Mouse (Mus musculus): ENCODE results near the gene Prpf4. TPM values are rescaled to one million over a fixed set of nuclear protein-coding genes. Genes with fewer than 3 reads are reported as not detected.

Prpf4 gene
- polyA plus RNA-seq, 1 experiment from 2014 or later = 23.5 TPM

GRCm38 (mm10) chr4:62427978-62428758, 19.6 kb downstream of the Prpf4 start:
- H3K27me3 ChIP-seq = no peaks in the 10 kb centered on the region
- no peaks in the 10 kb centered on the region for H3K4me1 ChIP-seq
- H3K36me3 ChIP-seq = peaks cover 28% of the 10 kb centered on the region
- H3K9ac ChIP-seq = no peak overlapping the region
- no peak overlapping the region for H3K4me3 ChIP-seq (replicated peaks)
- H3K9me3 ChIP-seq (replicated peaks) = no peaks in the 10 kb centered on the region
- no peak; the same call in 1 of the 2 replicates for ATAC-seq (replicated peaks; ENCODE audit: low FRiP score)
- H3K27ac ChIP-seq = no peak overlapping the region
- 81% methylated on average over 17 of the region's 17 CpGs for WGBS
- no peak overlapping the region for H3K4me2 ChIP-seq

GRCm38 (mm10) chr4:62429616-62430015, 21.0 kb downstream of the Prpf4 start:
- Histone ChIP-seq H3K4me1 (no peaks in the 10 kb centered on the region), H3K27ac (no peak overlapping the region), H3K9me3 (replicated peaks) (no peaks in the 10 kb centered on the region), H3K9ac (no peak overlapping the region), H3K27me3 (no peaks in the 10 kb centered on the region), H3K4me3 (replicated peaks) (no peak overlapping the region), H3K36me3 (peaks cover 15% of the 10 kb centered on the region), H3K4me2 (no peak overlapping the region)
- no peak for ATAC-seq (replicated peaks; ENCODE audit: low FRiP score)
- WGBS = 84% methylated on average over 9 of the region's 9 CpGs

GRCm38 (mm10) chr4:62430678-62431077, 22.1 kb downstream of the Prpf4 start:
- Histone ChIP-seq H3K27me3 (no peaks in the 10 kb centered on the region), H3K27ac (no peak overlapping the region)
- ATAC-seq (replicated peaks; ENCODE audit: low FRiP score) = no peak

GRCm38 (mm10) chr4:62431522-62431921, 22.9 kb downstream of the Prpf4 start:
- Histone ChIP-seq H3K4me3 (replicated peaks) (no peak overlapping the region), H3K36me3 (no peaks in the 10 kb centered on the region), H3K27me3 (no peaks in the 10 kb centered on the region), H3K9ac (no peak overlapping the region), H3K4me2 (no peak overlapping the region), H3K27ac (no peak overlapping the region), H3K4me1 (no peaks in the 10 kb centered on the region), H3K9me3 (replicated peaks) (no peaks in the 10 kb centered on the region)
- no peak for ATAC-seq (replicated peaks; ENCODE audit: low FRiP score)
- 81% methylated on average over 4 of the region's 4 CpGs for WGBS

More at GRCm38 (mm10) chr4:62430678-62431077, 22.1 kb downstream of the Prpf4 start:
- Histone ChIP-seq H3K4me3 (replicated peaks) (no peak overlapping the region), H3K9me3 (replicated peaks) (no peaks in the 10 kb centered on the region), H3K36me3 (peaks cover 4% of the 10 kb centered on the region; the same call in 1 of the 2 replicates), H3K4me2 (no peak overlapping the region), H3K4me1 (no peaks in the 10 kb centered on the region), H3K9ac (no peak overlapping the region)

- H3K4me2 ChIP-seq = no peak overlapping the region
- no peak overlapping the region for H3K27ac ChIP-seq
- ATAC-seq (replicated peaks; ENCODE audit: low FRiP score) = 0 out of 2 replicates have a peak, but pooled peaks have one; percentile 42
- H3K9me3 ChIP-seq (replicated peaks) = no peaks in the 10 kb centered on the region
- H3K4me3 ChIP-seq (replicated peaks) = no peak overlapping the region
- no peak overlapping the region for H3K9ac ChIP-seq
- no peaks in the 10 kb centered on the region for H3K27me3 ChIP-seq
- 64% methylated on average over 7 of the region's 7 CpGs for WGBS
- H3K4me1 ChIP-seq = 0 out of 2 replicates have a peak, but pooled peaks cover 6% of the 10 kb centered on the region
- H3K36me3 ChIP-seq = no peaks in the 10 kb centered on the region
Measured at GRCm38 (mm10) chr4:62433939-62434870, 25.6 kb downstream of the Prpf4 start.

- 80% methylated on average over 6 of the region's 6 CpGs for WGBS
- 0 out of 2 replicates have a peak, but pooled peaks cover 6% of the 10 kb centered on the region for H3K4me1 ChIP-seq
- ATAC-seq (replicated peaks; ENCODE audit: low FRiP score) = no peak
- H3K9ac ChIP-seq = no peak within 1 kb of the TSS
- H3K27me3 ChIP-seq = no peaks in the 10 kb centered on the region
- H3K4me2 ChIP-seq = no peak within 1 kb of the TSS
- no peak within 1 kb of the TSS for H3K27ac ChIP-seq
- no peaks in the 10 kb centered on the region for H3K9me3 ChIP-seq (replicated peaks)
- no peaks in the 10 kb centered on the region for H3K36me3 ChIP-seq
- H3K4me3 ChIP-seq (replicated peaks) = no peak within 1 kb of the TSS
Measured at GRCm38 (mm10) chr4:62435081-62435480, 26.5 kb downstream of the Prpf4 start, which contains the start of gene Rnf183. Rnf183 (minus strand) TSS chr4:62435252.

GRCm38 (mm10) chr4:62437256-62437778, 28.7 kb downstream of the Prpf4 start:
- H3K4me3 ChIP-seq (replicated peaks) = no peak overlapping the region
- H3K9me3 ChIP-seq (replicated peaks) = no peaks in the 10 kb centered on the region
- no peak overlapping the region for H3K9ac ChIP-seq
- no peak for ATAC-seq (replicated peaks; ENCODE audit: low FRiP score)
- H3K4me1 ChIP-seq = 0 out of 2 replicates have a peak, but pooled peaks cover 6% of the 10 kb centered on the region
- WGBS = 87% methylated on average over 3 of the region's 3 CpGs
- no peaks in the 10 kb centered on the region for H3K27me3 ChIP-seq
- no peaks in the 10 kb centered on the region for H3K36me3 ChIP-seq
- H3K27ac ChIP-seq = no peak overlapping the region
- no peak overlapping the region for H3K4me2 ChIP-seq

GRCm38 (mm10) chr4:62437871-62438270, 29.3 kb downstream of the Prpf4 start:
- ATAC-seq (replicated peaks; ENCODE audit: low FRiP score) = peak; percentile 76
- Histone ChIP-seq H3K9ac (no peak overlapping the region), H3K4me2 (no peak overlapping the region), H3K9me3 (replicated peaks) (no peaks in the 10 kb centered on the region), H3K4me3 (replicated peaks) (no peak overlapping the region), H3K36me3 (no peaks in the 10 kb centered on the region), H3K4me1 (0 out of 2 replicates have a peak, but pooled peaks cover 6% of the 10 kb centered on the region), H3K27ac (no peak overlapping the region), H3K27me3 (no peaks in the 10 kb centered on the region)
- 53% methylated on average over 7 of the region's 7 CpGs for WGBS

GRCm38 (mm10) chr4:62439793-62440192, 31.2 kb downstream of the Prpf4 start:
- 63% methylated on average over 4 of the region's 4 CpGs for WGBS
- Histone ChIP-seq H3K27me3 (no peaks in the 10 kb centered on the region), H3K4me2 (no peak overlapping the region), H3K4me3 (replicated peaks) (no peak overlapping the region), H3K4me1 (0 out of 2 replicates have a peak, but pooled peaks cover 6% of the 10 kb centered on the region), H3K9me3 (replicated peaks) (no peaks in the 10 kb centered on the region), H3K27ac (no peak overlapping the region), H3K36me3 (no peaks in the 10 kb centered on the region), H3K9ac (no peak overlapping the region)
- no peak for ATAC-seq (replicated peaks; ENCODE audit: low FRiP score)

- H3K27ac ChIP-seq = no peak overlapping the region
Measured at GRCm38 (mm10) chr4:62440544-62440943, 31.9 kb downstream of the Prpf4 start.

GRCm38 (mm10) chr4:62440986-62441385, 32.4 kb downstream of the Prpf4 start:
- 0 out of 2 replicates have a peak, but pooled peaks cover 6% of the 10 kb centered on the region for H3K4me1 ChIP-seq
- H3K4me2 ChIP-seq = no peak overlapping the region
- H3K36me3 ChIP-seq = no peaks in the 10 kb centered on the region
- H3K27me3 ChIP-seq = no peaks in the 10 kb centered on the region
- WGBS = 75% methylated on average over 4 of the region's 4 CpGs
- no peak overlapping the region for H3K27ac ChIP-seq
- no peak overlapping the region for H3K9ac ChIP-seq
- ATAC-seq (replicated peaks; ENCODE audit: low FRiP score) = no peak
- no peaks in the 10 kb centered on the region for H3K9me3 ChIP-seq (replicated peaks)
- H3K4me3 ChIP-seq (replicated peaks) = no peak overlapping the region

More at GRCm38 (mm10) chr4:62440544-62440943, 31.9 kb downstream of the Prpf4 start:
- Histone ChIP-seq H3K4me3 (replicated peaks) (no peak overlapping the region), H3K4me2 (no peak overlapping the region), H3K27me3 (no peaks in the 10 kb centered on the region), H3K9ac (no peak overlapping the region), H3K36me3 (no peaks in the 10 kb centered on the region), H3K4me1 (0 out of 2 replicates have a peak, but pooled peaks cover 6% of the 10 kb centered on the region), H3K9me3 (replicated peaks) (no peaks in the 10 kb centered on the region)
- no peak for ATAC-seq (replicated peaks; ENCODE audit: low FRiP score)
- 72% methylated on average over 4 of the region's 4 CpGs for WGBS

Data from kidney, embryonic 15.5 days (tissue).